Comparison of ENCODE assay signal across 15 mouse cellular contexts in genomic region chr2:102341429-102341828, GRCm38 (mm10).
"Had no signal": no experiment of that assay in that cellular context is flagged by ENCODE, and none has a peak within 500 bp of the region (broad histone marks: within the 10 kb centered on the region; RNA-seq: fewer than 3 reads in every experiment).

No protein-coding gene starts in this region.

- ATAC-seq: inflammation-experienced regulatory T-cells, adult 6 months; intestine, embryonic 16.5 days had no signal

- H3K9ac ChIP-seq: liver, embryonic 13.5 days had no signal

- H3K27ac ChIP-seq: liver, embryonic 13.5 days had no signal

- DNase-seq: kidney, adult 18-20 months; kidney, postnatal 14 days; kidney, postnatal 4 days; liver, embryonic 13.5 days; lung, adult 2 months; lung, postnatal 14 days; lung, postnatal 4 days; midbrain, embryonic 14.5 days; retina, postnatal 1 day; right cerebral cortex, postnatal 25 days; thymus, adult 18-20 months; thymus, postnatal 36 days had no signal

- H3K27me3 ChIP-seq: liver, embryonic 13.5 days had no signal

- H3K4me1 ChIP-seq: liver, embryonic 13.5 days had no signal

- H3K4me3 ChIP-seq: liver, embryonic 13.5 days had no signal

- H3K4me2 ChIP-seq: liver, embryonic 13.5 days; midbrain, embryonic 11.5 days had no signal

- H3K9me3 ChIP-seq: liver, embryonic 13.5 days had no signal
